Mouse (Mus musculus): Measurements from ENCODE around the gene Mnat1.

DNA sequence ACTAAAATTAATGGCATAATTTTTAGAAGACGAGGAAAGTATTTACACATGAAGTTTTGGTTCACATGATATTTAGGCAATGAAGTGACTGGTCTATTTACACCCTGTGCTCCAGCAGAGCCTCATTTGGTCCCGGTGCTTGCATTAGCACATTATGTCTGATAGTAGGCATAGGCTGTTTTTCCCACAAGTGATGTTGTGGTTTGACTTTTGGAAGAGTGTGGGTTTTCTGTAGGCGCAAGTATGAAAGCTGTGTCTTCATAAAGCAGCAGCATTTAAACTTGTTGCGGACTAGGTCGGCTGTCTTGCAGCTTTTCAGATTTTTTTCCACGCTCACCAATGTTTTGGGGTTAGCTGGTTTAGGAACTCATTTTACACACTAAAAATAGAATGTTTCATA lies 135.8 kb downstream of the Mnat1 start:
- TF ChIP-seq CTCF (IDR thresholded peaks at IDR 0.05; ENCODE audit: control insufficient read depth, insufficient read depth, low read length) (no peak), POLR2A (IDR thresholded peaks at IDR 0.05; ENCODE audit: borderline replicate concordance, control insufficient read depth, low read depth, low read length) (no peak)

Measured in bone marrow, adult 2 months (tissue).